Mouse (Mus musculus): ENCODE measurements at regions not wholly inside any gene's neighbourhood (a gene's known extent, or its start where the extent isn't known, plus 50 kb on each side); places are given as distances from the start of the nearest gene placed in this dataset.

- H3K79me2 ChIP-seq (ENCODE audit: inconsistent target) = no peaks in the 10 kb centered on the region
- 88% methylated on average over 1 of the region's 1 CpGs for WGBS (ENCODE audit: missing documents)
- H3K36me3 ChIP-seq (ENCODE audit: inconsistent target) = no peaks in the 10 kb centered on the region
- no peak overlapping the region for H3K4me3 ChIP-seq (ENCODE audit: inconsistent target)
- no peak overlapping the region for H3K27ac ChIP-seq
These were observed 140.5 kb upstream of the Nckap5 start for GRCm38 (mm10) chr1:126971118-126971517.

- H3K27ac ChIP-seq = no peak overlapping the region
- H3K4me3 ChIP-seq (ENCODE audit: inconsistent target) = no peak overlapping the region
- no peaks in the 10 kb centered on the region for H3K36me3 ChIP-seq (ENCODE audit: inconsistent target)
- no peaks in the 10 kb centered on the region for H3K79me2 ChIP-seq (ENCODE audit: inconsistent target)
These were observed 135.8 kb upstream of the Nckap5 start for GRCm38 (mm10) chr1:126966394-126966793.

DNA sequence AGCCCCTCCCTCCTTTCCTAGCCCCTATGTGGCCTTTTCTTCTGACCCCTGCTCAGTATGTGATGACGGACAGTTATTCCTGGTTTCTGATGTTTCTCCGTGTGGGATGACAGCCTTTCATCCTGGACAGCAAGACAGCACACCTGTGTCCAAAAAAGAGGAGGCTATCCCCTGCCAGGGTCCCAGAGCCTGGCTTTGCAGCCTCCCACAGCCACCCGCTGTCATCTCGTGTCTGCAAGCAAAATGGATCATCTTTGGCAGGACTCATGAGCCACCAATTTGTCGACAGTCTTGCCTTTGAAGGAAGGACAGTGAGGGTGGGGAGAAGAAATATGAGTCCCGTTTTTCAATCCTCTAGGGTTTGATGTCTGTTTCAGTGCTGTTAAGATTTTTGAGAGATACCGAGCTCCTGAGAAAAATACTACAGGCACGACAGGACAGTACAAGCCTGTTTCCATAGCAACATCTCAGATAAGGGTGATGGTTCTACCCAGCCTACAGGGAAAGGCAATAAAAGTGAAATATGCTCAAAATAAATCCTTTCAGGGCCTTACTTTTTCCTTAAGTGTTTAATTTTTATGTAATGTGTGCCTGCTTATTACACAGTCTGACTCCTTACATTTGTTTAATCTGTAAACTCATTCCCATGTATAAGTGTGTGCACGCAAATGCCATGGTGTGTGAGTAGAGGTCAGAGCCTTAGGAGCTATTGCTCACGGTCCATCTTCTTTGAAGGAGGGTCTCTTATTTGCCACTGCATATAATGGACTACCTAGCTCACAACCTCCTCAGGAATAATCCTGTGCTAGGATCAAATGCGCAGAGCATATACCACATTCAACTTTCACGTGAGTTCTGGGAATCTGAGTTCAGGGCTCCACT, 125.5 kb upstream of the Nckap5 start:
- WGBS (ENCODE audit: missing documents) = 86% methylated on average over 12 of the region's 12 CpGs
- Histone ChIP-seq H3K4me3 (ENCODE audit: inconsistent target) (no peak overlapping the region), H3K27ac (no peak overlapping the region), H3K79me2 (ENCODE audit: inconsistent target) (no peaks in the 10 kb centered on the region), H3K36me3 (ENCODE audit: inconsistent target) (no peaks in the 10 kb centered on the region)

DNA sequence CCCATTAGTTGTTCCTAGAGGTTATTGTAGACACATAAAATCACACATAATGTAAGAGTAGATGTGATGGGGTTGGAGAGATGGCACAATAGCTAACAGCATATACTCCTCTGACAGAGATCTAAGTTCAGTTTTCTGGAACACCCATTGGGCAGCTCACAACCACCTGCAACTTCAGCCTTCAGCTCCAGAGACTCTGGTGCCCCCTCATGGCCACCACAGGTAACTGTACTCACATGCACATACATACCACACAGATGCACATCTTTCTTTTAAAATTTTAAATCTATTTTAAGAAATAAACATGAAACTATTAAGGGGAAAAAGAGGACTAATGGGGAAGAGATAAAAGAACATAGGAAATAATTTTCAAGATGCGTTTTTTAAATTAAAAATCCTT, 117.3 kb upstream of the Nckap5 start:
- H3K36me3 ChIP-seq (ENCODE audit: inconsistent target) = no peaks in the 10 kb centered on the region
- H3K4me3 ChIP-seq (ENCODE audit: inconsistent target) = no peak overlapping the region
- no peak overlapping the region for H3K27ac ChIP-seq
- no peaks in the 10 kb centered on the region for H3K79me2 ChIP-seq (ENCODE audit: inconsistent target)
- 92% methylated on average over 1 of the region's 1 CpGs for WGBS (ENCODE audit: missing documents)

DNA sequence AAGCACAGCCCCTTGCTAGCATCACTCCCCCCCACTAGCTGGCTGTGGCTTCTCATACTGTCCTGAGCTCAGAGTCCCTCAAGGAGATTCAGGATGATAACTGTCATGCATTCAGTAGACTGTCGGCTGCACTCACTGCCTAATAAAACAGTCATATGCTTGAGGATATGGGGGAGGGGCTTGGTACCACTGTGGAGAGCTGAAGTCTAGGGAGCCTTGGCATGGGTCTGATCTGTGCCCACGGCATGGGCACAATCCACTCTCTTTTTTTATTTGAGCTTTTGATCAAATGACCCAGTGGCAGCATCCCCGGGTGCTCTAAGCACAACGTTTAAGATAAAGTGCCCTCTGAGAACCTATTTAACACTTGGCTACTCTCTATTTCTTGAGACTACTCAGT, 102.1 kb upstream of the Nckap5 start:
- Histone ChIP-seq H3K4me3 (ENCODE audit: inconsistent target) (no peak overlapping the region), H3K79me2 (ENCODE audit: inconsistent target) (no peaks in the 10 kb centered on the region), H3K36me3 (ENCODE audit: inconsistent target) (no peaks in the 10 kb centered on the region), H3K27ac (no peak overlapping the region)
- WGBS (ENCODE audit: missing documents) = 73% methylated on average over 4 of the region's 4 CpGs

- whole genome bisulfite sequencing (ENCODE audit: missing documents) = 8% methylated on average over 6 of the region's 6 CpGs
- no peaks in the 10 kb centered on the region for H3K79me2 ChIP-seq (ENCODE audit: inconsistent target)
- no peak overlapping the region for H3K27ac ChIP-seq
- no peaks in the 10 kb centered on the region for H3K36me3 ChIP-seq (ENCODE audit: inconsistent target)
- no peak overlapping the region for H3K4me3 ChIP-seq (ENCODE audit: inconsistent target)
These were observed 101.2 kb upstream of the Nckap5 start for GRCm38 (mm10) chr1:126931754-126932153.

DNA sequence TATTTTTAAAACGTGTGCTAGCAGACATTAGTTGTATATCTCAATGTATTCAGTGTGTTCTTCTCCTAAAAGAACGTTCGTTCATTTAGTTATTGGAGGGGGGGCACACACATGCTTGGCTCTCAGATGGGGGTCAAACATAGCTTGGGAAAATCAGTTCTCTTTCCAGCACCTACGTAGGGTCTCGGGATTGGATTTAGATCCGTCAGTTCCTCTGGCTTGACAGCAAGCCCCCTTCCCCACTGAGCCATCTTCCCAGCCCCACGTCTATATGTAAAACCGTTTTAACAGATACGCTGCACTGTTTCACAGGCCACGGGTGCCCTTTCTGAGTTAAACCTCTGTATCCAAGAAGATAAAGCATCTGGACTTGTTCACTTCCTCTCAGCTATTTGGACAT, 100.5 kb upstream of the Nckap5 start:
- Histone ChIP-seq H3K79me2 (ENCODE audit: inconsistent target) (no peaks in the 10 kb centered on the region), H3K36me3 (ENCODE audit: inconsistent target) (no peaks in the 10 kb centered on the region), H3K27ac (no peak overlapping the region), H3K4me3 (ENCODE audit: inconsistent target) (no peak overlapping the region)
- WGBS (ENCODE audit: missing documents) = 76% methylated on average over 10 of the region's 10 CpGs

GRCm38 (mm10) chr1:126930611-126931010, 100.0 kb upstream of the Nckap5 start:
- H3K79me2 ChIP-seq (ENCODE audit: inconsistent target) = no peaks in the 10 kb centered on the region
- no peak overlapping the region for H3K4me3 ChIP-seq (ENCODE audit: inconsistent target)
- WGBS (ENCODE audit: missing documents) = 87% methylated on average over 13 of the region's 14 CpGs
- H3K27ac ChIP-seq = no peak overlapping the region
- no peaks in the 10 kb centered on the region for H3K36me3 ChIP-seq (ENCODE audit: inconsistent target)

- WGBS (ENCODE audit: missing documents) = 76% methylated on average over 4 of the region's 4 CpGs
- Histone ChIP-seq H3K36me3 (ENCODE audit: inconsistent target) (no peaks in the 10 kb centered on the region), H3K79me2 (ENCODE audit: inconsistent target) (no peaks in the 10 kb centered on the region), H3K27ac (no peak overlapping the region), H3K4me3 (ENCODE audit: inconsistent target) (no peak overlapping the region)
These were observed 99.1 kb upstream of the Nckap5 start for GRCm38 (mm10) chr1:126929666-126930065.

- WGBS (ENCODE audit: missing documents) = 24% methylated on average over 7 of the region's 7 CpGs
- Histone ChIP-seq H3K36me3 (ENCODE audit: inconsistent target) (no peaks in the 10 kb centered on the region), H3K79me2 (ENCODE audit: inconsistent target) (no peaks in the 10 kb centered on the region), H3K27ac (no peak overlapping the region), H3K4me3 (ENCODE audit: inconsistent target) (no peak overlapping the region)
These were observed 97.6 kb upstream of the Nckap5 start for GRCm38 (mm10) chr1:126928186-126928585.

GRCm38 (mm10) chr1:126925150-126926035, 94.8 kb upstream of the Nckap5 start:
- WGBS (ENCODE audit: missing documents) = 68% methylated on average over 12 of the region's 12 CpGs
- H3K36me3 ChIP-seq (ENCODE audit: inconsistent target) = no peaks in the 10 kb centered on the region

DNA sequence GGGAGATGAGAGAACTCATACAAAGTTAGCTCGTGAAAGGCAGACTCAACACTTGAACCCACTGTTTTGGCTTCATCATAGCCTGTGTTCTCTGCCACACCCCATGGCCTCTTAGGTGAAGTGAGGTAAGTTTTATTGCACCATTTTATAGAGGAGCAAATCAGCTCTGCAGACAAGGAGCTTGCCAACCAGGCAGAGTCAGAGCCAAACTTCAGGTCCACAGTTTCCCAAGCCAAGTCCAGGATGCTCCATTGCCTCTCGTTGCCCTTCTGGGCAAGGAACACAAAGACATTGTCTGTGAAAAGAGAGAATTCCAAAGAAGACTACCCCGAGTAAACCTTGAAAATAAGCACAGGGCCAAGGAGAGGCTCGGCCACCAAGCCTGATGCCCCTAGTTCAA, 93.4 kb upstream of the Nckap5 start:
- Histone ChIP-seq H3K4me3 (ENCODE audit: inconsistent target) (no peak overlapping the region), H3K27ac (no peak overlapping the region), H3K79me2 (ENCODE audit: inconsistent target) (no peaks in the 10 kb centered on the region), H3K36me3 (ENCODE audit: inconsistent target) (no peaks in the 10 kb centered on the region)
- WGBS (ENCODE audit: missing documents) = 94% methylated on average over 4 of the region's 4 CpGs

More at GRCm38 (mm10) chr1:126925150-126926035, 94.8 kb upstream of the Nckap5 start:
- Histone ChIP-seq H3K27ac (no peak overlapping the region), H3K4me3 (ENCODE audit: inconsistent target) (no peak overlapping the region), H3K79me2 (ENCODE audit: inconsistent target) (no peaks in the 10 kb centered on the region)

GRCm38 (mm10) chr1:126922231-126922630, 91.6 kb upstream of the Nckap5 start:
- H3K79me2 ChIP-seq (ENCODE audit: inconsistent target) = no peaks in the 10 kb centered on the region
- no peak overlapping the region for H3K27ac ChIP-seq
- WGBS (ENCODE audit: missing documents) = 100% methylated on average over 4 of the region's 4 CpGs
- H3K4me3 ChIP-seq (ENCODE audit: inconsistent target) = no peak overlapping the region
- no peaks in the 10 kb centered on the region for H3K36me3 ChIP-seq (ENCODE audit: inconsistent target)

- Histone ChIP-seq H3K79me2 (ENCODE audit: inconsistent target) (no peaks in the 10 kb centered on the region), H3K4me3 (ENCODE audit: inconsistent target) (no peak overlapping the region), H3K27ac (no peak overlapping the region), H3K36me3 (ENCODE audit: inconsistent target) (no peaks in the 10 kb centered on the region)
- 88% methylated on average over 1 of the region's 1 CpGs for WGBS (ENCODE audit: missing documents)
These were observed 88.3 kb upstream of the Nckap5 start for GRCm38 (mm10) chr1:126918876-126919275.

DNA sequence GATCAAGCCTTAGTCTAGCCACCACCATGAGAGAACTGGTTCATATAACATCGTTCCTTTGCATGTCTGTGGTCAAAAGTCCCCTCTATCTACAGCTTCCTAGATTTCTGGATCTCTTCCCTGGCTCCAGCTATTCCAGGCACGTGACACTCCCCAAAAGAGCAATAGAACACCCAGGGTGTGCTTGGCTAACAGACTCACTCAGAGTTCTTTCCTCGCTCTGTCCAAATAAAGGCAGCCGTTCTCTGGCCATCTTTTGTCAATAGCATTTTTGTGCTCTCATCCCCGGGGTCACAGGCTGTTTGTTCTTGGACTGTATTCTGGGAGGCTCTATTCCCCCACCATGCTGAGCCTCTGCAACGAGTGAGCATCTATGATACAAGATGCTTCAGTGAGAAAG, 87.3 kb upstream of the Nckap5 start:
- Histone ChIP-seq H3K36me3 (ENCODE audit: inconsistent target) (no peaks in the 10 kb centered on the region), H3K27ac (no peak overlapping the region), H3K79me2 (ENCODE audit: inconsistent target) (no peaks in the 10 kb centered on the region), H3K4me3 (ENCODE audit: inconsistent target) (no peak overlapping the region)
- 82% methylated on average over 6 of the region's 6 CpGs for WGBS (ENCODE audit: missing documents)
